In the genomic region with DNA sequence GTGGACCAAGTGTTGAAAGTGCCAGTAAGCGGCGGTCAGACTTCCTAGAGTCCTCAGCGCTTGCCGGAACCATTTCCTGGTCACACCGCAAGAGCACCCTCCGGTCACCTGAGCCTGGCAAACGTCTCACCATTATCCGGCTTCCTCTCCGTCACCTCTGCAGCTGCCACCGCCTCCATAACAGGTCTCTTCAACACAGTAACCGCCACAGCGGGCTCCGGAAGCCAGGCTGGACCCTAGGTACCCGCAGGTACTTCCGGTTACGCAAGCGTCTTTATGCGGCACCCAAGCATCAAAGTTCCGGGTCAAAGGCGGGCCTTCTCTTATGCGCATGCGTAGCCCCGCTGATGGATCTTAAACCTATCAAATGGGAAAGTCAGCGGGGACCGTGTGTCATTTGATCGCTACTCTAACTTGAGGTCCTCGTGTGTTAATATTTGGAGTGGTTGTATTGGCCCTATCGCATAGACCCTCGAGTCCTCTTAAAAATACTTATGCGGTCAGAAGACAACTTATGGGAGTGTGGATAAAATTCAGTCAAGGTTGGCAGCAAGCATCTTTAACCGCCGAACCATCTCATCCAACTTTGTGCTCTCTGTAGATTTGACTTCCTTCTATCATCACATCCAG, we compare ENCODE assay signal across 8 mouse cellular contexts. TPM values are rescaled to one million over a fixed set of nuclear protein-coding genes. Genes with fewer than 3 reads are reported as not detected.
DNase-seq lines count a peak whose midpoint lies in the region; ATAC-seq and TF ChIP-seq lines count a peak whose summit lies in the region.

A gene (minus strand): TSS at position 301 of the 630 bp plus-strand sequence.

- H3K27ac ChIP-seq in hindbrain, embryonic 10.5 days, result peak within 1 kb of the TSS; percentile 90
- H3K27ac ChIP-seq in lung, postnatal 0 days (ENCODE audit: low read length), result peak within 1 kb of the TSS; percentile 85

- TF ChIP-seq CTCF in lung, postnatal 0 days (IDR thresholded peaks at IDR 0.05), result 0 out of 2 replicates have a peak, but pooled peaks have one; percentile 5

- peak within 1 kb of the TSS; percentile 57 for H3K9ac ChIP-seq in lung, postnatal 0 days (replicated peaks; ENCODE audit: low read depth)

- no peaks in the 10 kb centered on the region for H3K27me3 ChIP-seq in hindbrain, embryonic 10.5 days (ENCODE audit: insufficient read depth, poor library complexity, severe bottlenecking)
- H3K27me3 ChIP-seq in lung, postnatal 0 days (replicated peaks; ENCODE audit: insufficient read depth, low read length), result no peaks in the 10 kb centered on the region

- peak; percentile 54; the same call in 1 of the 2 replicates for TF ChIP-seq EP300 in lung, postnatal 0 days (IDR thresholded peaks at IDR 0.05)

- peaks cover 73% of the 10 kb centered on the region for H3K36me3 ChIP-seq in hindbrain, embryonic 10.5 days
- H3K36me3 ChIP-seq in lung, postnatal 0 days (ENCODE audit: insufficient read depth, low read length), result peaks cover 36% of the 10 kb centered on the region

- peak within 1 kb of the TSS; percentile 79 for H3K4me3 ChIP-seq in hindbrain, embryonic 10.5 days
- H3K4me3 ChIP-seq in lung, postnatal 0 days (ENCODE audit: low read depth, low read length), result peak within 1 kb of the TSS; percentile 57

- peak; percentile 89 for DNase-seq in MN1 (ENCODE audit: low spot score)
- DNase-seq in cerebellum, adult 9-10 months, result peak; percentile 95
- peak; percentile 90 for DNase-seq in hindbrain, embryonic 10.5 days (ENCODE audit: low spot score)
- peak; percentile 96 for DNase-seq in layer of hippocampus, adult 9-11 months
- peak; percentile 97 for DNase-seq in lung, postnatal 0 days (ENCODE audit: low spot score)
- DNase-seq in ovary, postnatal 14 days (ENCODE audit: low spot score), result peak; percentile 81
- peak; percentile 92 for DNase-seq in thymus, postnatal 14 days

- ATAC-seq in frontal cortex, adult (ENCODE audit: low TSS enrichment), result peak; percentile 90
- ATAC-seq in lung, postnatal 0 days, result peak; percentile 90

- WGBS in hindbrain, embryonic 10.5 days, result 4% methylated on average over 32 of the region's 32 CpGs
- 2% methylated on average over 32 of the region's 32 CpGs for WGBS in lung, postnatal 0 days

- H3K4me1 ChIP-seq in hindbrain, embryonic 10.5 days (replicated peaks), result peaks cover 18% of the 10 kb centered on the region
- no peaks in the 10 kb centered on the region for H3K4me1 ChIP-seq in lung, postnatal 0 days (ENCODE audit: insufficient read depth, low read depth, low read length)

- 0 out of 2 replicates have a peak, but pooled peaks cover 2% of the 10 kb centered on the region for H3K9me3 ChIP-seq in hindbrain, embryonic 10.5 days
- no peaks in the 10 kb centered on the region for H3K9me3 ChIP-seq in lung, postnatal 0 days (ENCODE audit: low read length)

- H3K4me2 ChIP-seq in lung, postnatal 0 days (replicated peaks; ENCODE audit: low read depth, low read length), result peak within 1 kb of the TSS; percentile 73

RNA-seq across cellular contexts. Expression of the gene that starts here (rescaled TPM):
- 32.4 and 44.0 TPM in 2 replicates for polyA plus RNA-seq in hindbrain, embryonic 10.5 days (2016; fragmentation: Nextera tagmentation; extraction: Ambion mirVana)
- 9.8 and 12.1 TPM in 2 replicates for polyA plus RNA-seq in lung, postnatal 0 days (2015; fragmentation: Nextera tagmentation; extraction: Ambion mirVana)

Comparison
In these comparisons a context has a peak if more than half of its experiments do, and no peak if none do; other contexts are left out.
1. Peak in every context shown above with its lines: DNase-seq, ATAC-seq, H3K4me3 ChIP-seq and H3K27ac ChIP-seq.